18 mouse cellular contexts compared by ENCODE assay signal in genomic region chr7:76047743-76048142, GRCm38 (mm10).
DNase-seq lines count a peak whose midpoint lies in the region; ATAC-seq and TF ChIP-seq lines count a peak whose summit lies in the region.
"Had no signal": no experiment of that assay in that cellular context is flagged by ENCODE, and none has a peak within 500 bp of the region (broad histone marks: within the 10 kb centered on the region; RNA-seq: fewer than 3 reads in every experiment).

No protein-coding gene starts in this region.

- no peaks in the 10 kb centered on the region for H3K27me3 ChIP-seq in forebrain, postnatal 0 days (ENCODE audit: insufficient read depth, low read length)
- H3K27me3 ChIP-seq in forebrain, embryonic 13.5 days, result no peaks in the 10 kb centered on the region
- H3K27me3 ChIP-seq: neural tube, embryonic 13.5 days had no signal

- WGBS in forebrain, postnatal 0 days, result 60% methylated on average over 3 of the region's 3 CpGs
- whole genome bisulfite sequencing in forebrain, embryonic 13.5 days, result 82% methylated on average over 3 of the region's 3 CpGs

- H3K4me1 ChIP-seq in forebrain, postnatal 0 days (ENCODE audit: insufficient read depth), result no peaks in the 10 kb centered on the region
- no peaks in the 10 kb centered on the region for H3K4me1 ChIP-seq in forebrain, embryonic 13.5 days
- H3K4me1 ChIP-seq: hindbrain, embryonic 10.5 days; neural tube, embryonic 13.5 days had no signal

- intact Hi-C loops in gastrocnemius, postnatal 14 days (cut with DNase I; ENCODE audit: low total_unique reads), result no loop called here

- TF ChIP-seq CTCF in forebrain, postnatal 0 days (IDR thresholded peaks at IDR 0.05; ENCODE audit: low read depth), result no peak

- H3K36me3 ChIP-seq in forebrain, postnatal 0 days (ENCODE audit: insufficient read depth), result no peaks in the 10 kb centered on the region
- no peaks in the 10 kb centered on the region for H3K36me3 ChIP-seq in forebrain, embryonic 13.5 days (ENCODE audit: poor library complexity, severe bottlenecking)
- H3K36me3 ChIP-seq: hindbrain, embryonic 10.5 days; neural tube, embryonic 13.5 days had no signal

- H3K27ac ChIP-seq in forebrain, postnatal 0 days (ENCODE audit: low read depth, low read length), result no peak overlapping the region
- no peak overlapping the region for H3K27ac ChIP-seq in forebrain, embryonic 13.5 days
- H3K27ac ChIP-seq: hindbrain, embryonic 10.5 days; macrophage; neural tube, embryonic 13.5 days had no signal

- H3K9ac ChIP-seq in forebrain, postnatal 0 days, result no peak overlapping the region
- no peak overlapping the region for H3K9ac ChIP-seq in forebrain, embryonic 13.5 days
- H3K9ac ChIP-seq: neural tube, embryonic 13.5 days had no signal

- ATAC-seq in forebrain, postnatal 0 days, result peak; percentile 38; the same call in 1 of the 2 replicates
- ATAC-seq in forebrain, embryonic 13.5 days, result no peak

- no peaks in the 10 kb centered on the region for H3K9me3 ChIP-seq in forebrain, postnatal 0 days (ENCODE audit: low read length)
- no peaks in the 10 kb centered on the region for H3K9me3 ChIP-seq in forebrain, embryonic 13.5 days (replicated peaks)
- H3K9me3 ChIP-seq: hindbrain, embryonic 10.5 days; neural tube, embryonic 13.5 days had no signal

- DNase-seq in forebrain, postnatal 0 days, result no peak
- DNase-seq in retina, postnatal 1 day, result peak; percentile 2
- DNase-seq in retina, embryonic 14.5 days (ENCODE audit: low spot score), result no peak
- peak; percentile 12 for DNase-seq in induced T-regulatory cell, adult 2 months (ENCODE audit: low read depth)
- peak; percentile 64 for DNase-seq in thymus, postnatal 0 days (ENCODE audit: low spot score)
- DNase-seq in gastrocnemius, postnatal 10 days, result no peak
- no peak for DNase-seq in gastrocnemius, postnatal 14 days
- DNase-seq: adrenal gland, postnatal 36 days; cerebellum, postnatal 36 days; gastrocnemius, postnatal 36 days; kidney, adult 11 months; kidney, postnatal 25 days; lung, adult 2 months; midbrain, embryonic 14.5 days had no signal

- no peak overlapping the region for H3K4me3 ChIP-seq in forebrain, postnatal 0 days (ENCODE audit: low read depth, low read length)
- H3K4me3 ChIP-seq in forebrain, embryonic 13.5 days, result no peak overlapping the region
- H3K4me3 ChIP-seq: hindbrain, embryonic 10.5 days; neural tube, embryonic 13.5 days had no signal

- H3K4me2 ChIP-seq in forebrain, postnatal 0 days (ENCODE audit: low read depth), result no peak overlapping the region
- H3K4me2 ChIP-seq in forebrain, embryonic 13.5 days, result no peak overlapping the region
- H3K4me2 ChIP-seq: neural tube, embryonic 13.5 days had no signal

Comparison
In these comparisons a context has a peak if more than half of its experiments do, and no peak if none do; other contexts are left out.
1. DNase-seq: peak in retina, postnatal 1 day (single experiment), induced T-regulatory cell, adult 2 months (single experiment) and thymus, postnatal 0 days (single experiment); none in forebrain, postnatal 0 days (single experiment), retina, embryonic 14.5 days (single experiment), gastrocnemius, postnatal 10 days (single experiment) and gastrocnemius, postnatal 14 days (single experiment).